Mouse (Mus musculus): Measurements from ENCODE around the gene Man2b1. TPM values are rescaled to one million over a fixed set of nuclear protein-coding genes. Genes with fewer than 3 reads are reported as not detected.
"Not testable (repeated sequence)": the region's sequence is repeated elsewhere in the genome, so short reads cannot be mapped to it uniquely, and the experiment has no call there.

The Man2b1 gene
- polyA plus RNA-seq, 1 experiment = 469 TPM

DNA sequence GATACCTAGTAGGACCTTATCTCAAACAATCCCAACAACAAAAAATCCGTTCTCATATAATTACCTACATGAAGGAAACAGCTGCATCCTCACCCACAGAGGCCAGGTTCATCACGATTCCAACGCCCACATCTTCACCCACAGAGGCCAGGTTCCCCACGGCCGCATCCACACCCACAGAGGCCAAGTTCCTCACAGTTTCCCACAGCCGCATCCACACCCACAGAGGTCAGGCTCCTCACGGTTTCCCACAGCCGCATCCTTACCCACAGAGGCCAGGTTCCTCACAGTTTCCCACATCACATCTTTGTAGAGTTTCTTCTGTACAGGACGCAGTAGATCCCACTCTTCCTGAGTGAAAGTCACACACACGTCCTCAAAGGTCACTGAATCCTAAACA lies 30.2 kb downstream of the Man2b1 start:
- Histone ChIP-seq H3K4me3 (ENCODE audit: insufficient read depth, low read length) (no peak overlapping the region), H3K4me1 (ENCODE audit: control insufficient read depth, insufficient read depth, low read length) (peaks cover 3% of the 10 kb centered on the region; the same call in 1 of the 2 replicates), H3K27ac (ENCODE audit: insufficient read depth, low read depth, low read length) (no peak overlapping the region)
- TF ChIP-seq POLR2A (IDR thresholded peaks at IDR 0.05; ENCODE audit: borderline replicate concordance, low read depth, low read length) = no peak
- TF ChIP-seq CTCF (IDR thresholded peaks at IDR 0.05; ENCODE audit: low read depth, low read length) = no peak

DNA sequence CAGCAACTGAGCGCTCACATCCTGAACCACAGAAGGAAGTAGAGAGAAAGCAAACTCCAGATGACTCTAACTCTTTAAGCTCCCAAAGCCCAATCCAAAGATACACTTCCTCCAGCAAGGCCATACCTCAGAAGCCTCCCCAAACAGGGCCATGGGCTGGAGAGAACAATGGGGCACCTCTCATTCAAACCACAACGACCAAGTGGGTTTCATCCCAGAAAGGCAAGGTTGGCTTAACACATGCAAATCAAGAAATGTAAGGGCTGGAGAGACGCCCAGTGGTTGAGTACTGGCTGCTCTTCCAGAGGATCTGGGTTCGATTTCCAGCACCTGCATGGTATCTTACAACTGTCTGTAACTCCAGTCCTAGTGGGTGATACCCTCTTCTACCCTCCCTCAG lies 32.4 kb downstream of the Man2b1 start:
- no peak overlapping the region for H3K4me3 ChIP-seq (ENCODE audit: insufficient read depth, low read length)
- no peak for TF ChIP-seq CTCF (IDR thresholded peaks at IDR 0.05; ENCODE audit: low read depth, low read length)
- no peak for TF ChIP-seq POLR2A (IDR thresholded peaks at IDR 0.05; ENCODE audit: borderline replicate concordance, low read depth, low read length)
- H3K27ac ChIP-seq (ENCODE audit: insufficient read depth, low read depth, low read length) = no peak overlapping the region
- peaks cover 3% of the 10 kb centered on the region; the same call in 1 of the 2 replicates for H3K4me1 ChIP-seq (ENCODE audit: control insufficient read depth, insufficient read depth, low read length)

DNA sequence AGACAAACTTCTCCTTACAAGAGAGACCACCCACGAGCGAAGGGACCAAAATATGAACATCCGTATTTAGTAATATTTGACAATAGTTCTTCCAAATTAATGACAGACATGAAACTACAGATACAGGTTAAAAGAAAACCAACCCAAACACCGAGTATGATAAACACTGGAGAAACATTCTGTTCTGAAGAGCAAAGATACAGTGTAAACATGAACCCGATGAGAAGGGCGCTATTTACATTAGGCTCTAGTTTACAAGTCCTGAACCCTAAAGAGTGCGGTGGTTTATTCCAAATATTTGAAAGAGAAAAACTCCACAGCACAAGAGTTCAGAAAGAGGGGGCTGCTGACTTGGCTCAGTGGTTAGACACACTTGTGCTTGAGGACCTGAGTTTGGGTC lies 33.9 kb downstream of the Man2b1 start:
- TF ChIP-seq CTCF (IDR thresholded peaks at IDR 0.05; ENCODE audit: low read depth, low read length) (no peak), POLR2A (IDR thresholded peaks at IDR 0.05; ENCODE audit: borderline replicate concordance, low read depth, low read length) (no peak)
- Histone ChIP-seq H3K4me1 (ENCODE audit: control insufficient read depth, insufficient read depth, low read length) (peaks cover 3% of the 10 kb centered on the region; the same call in 1 of the 2 replicates), H3K4me3 (ENCODE audit: insufficient read depth, low read length) (no peak overlapping the region), H3K27ac (ENCODE audit: insufficient read depth, low read depth, low read length) (no peak overlapping the region)

DNA sequence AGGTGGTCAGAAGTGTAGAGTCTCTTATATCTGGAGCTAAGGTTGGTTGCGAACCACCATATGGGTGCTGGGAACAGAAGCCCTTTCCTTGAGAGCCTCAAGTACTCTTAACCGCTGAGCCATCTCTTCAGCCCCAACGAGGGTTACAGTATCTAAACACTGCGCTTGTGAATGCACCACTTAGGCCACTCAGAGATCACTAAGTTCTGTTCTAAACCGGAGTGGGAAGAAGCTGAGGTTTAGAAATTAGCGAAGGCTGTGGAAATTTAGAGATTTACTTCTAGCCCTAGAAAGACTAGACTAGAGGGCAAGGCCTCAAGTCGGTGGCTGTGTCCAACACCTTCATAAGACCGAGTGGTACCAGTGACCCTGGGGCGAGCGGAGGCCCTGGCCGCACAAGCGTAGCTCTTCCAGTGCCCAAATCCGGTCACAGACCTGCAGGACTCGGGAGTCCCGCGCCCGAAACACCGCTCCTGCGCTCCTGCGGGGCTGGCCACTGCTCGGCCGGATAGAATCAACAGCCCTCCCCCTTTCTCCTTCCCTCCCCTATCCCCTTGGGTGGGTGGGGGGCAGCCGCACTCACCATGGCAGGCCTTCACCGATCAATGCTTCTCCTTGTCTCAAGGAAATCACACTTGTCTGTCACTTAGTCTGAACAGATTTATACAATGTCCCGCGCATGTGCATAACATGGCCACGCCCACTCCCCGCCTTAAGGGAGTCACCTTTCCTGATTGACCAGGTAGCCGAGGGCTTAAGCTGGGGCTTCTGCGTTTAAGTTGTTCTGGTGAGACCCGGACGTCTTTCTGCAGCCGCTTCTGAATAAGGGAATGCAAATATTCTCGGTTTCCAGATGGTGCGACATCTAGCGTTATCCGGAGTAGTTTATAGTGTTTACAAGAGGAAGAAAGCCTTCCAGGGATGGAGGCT lies 36.2 kb downstream of the Man2b1 start:
- TF ChIP-seq POLR2A (IDR thresholded peaks at IDR 0.05; ENCODE audit: borderline replicate concordance, low read depth, low read length) (no peak), CTCF (IDR thresholded peaks at IDR 0.05; ENCODE audit: low read depth, low read length) (no peak)
- Histone ChIP-seq H3K27ac (ENCODE audit: insufficient read depth, low read depth, low read length) (no peak overlapping the region), H3K4me1 (ENCODE audit: control insufficient read depth, insufficient read depth, low read length) (peaks cover 3% of the 10 kb centered on the region; the same call in 1 of the 2 replicates)

DNA sequence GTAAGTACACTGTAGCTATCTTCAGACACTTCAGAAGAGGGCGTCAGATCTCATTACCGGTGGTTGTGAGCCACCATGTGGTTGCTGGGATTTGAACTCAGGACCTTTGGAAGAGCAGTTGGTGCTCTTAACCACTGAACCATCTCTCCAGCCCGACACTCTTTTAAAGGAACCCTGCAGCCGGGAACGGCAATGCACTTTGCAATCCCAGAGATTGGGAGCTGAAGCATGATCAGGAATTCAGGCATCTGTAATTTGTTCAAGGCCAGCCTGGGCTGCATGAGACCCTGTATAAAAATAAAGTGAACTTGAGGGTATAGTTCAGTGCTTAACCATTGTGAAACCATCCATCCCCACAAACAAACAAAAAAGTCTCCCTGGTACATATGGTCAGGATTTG lies 37.2 kb downstream of the Man2b1 start:
- H3K4me3 ChIP-seq (ENCODE audit: insufficient read depth, low read length) = not testable (repeated sequence)

More for the DNA sequence above, 36.2 kb downstream of the Man2b1 start:
- H3K4me3 ChIP-seq (ENCODE audit: insufficient read depth, low read length) = peak overlapping the region; percentile 44

DNA sequence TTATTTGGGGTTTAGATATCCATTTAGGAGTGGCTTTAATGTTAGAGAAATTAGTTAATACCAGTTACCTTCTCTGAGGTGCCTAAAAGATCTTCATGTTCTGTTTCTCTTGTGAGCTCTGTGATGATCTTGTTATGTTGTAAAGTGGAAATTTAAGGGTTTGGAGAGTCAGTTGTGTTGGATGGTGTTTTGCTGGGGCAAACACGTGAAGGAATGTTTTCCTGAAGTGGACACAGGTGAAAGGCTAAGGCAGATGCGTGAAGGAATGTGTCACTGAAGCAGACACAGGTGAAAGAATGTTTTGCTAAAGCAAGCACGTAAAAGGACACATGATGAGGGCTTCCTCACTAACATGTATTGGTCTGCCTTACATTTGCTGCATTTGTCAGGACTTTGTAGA lies 39.9 kb downstream of the Man2b1 start, which contains the start of gene Zfp791:
Gene Zfp791, minus strand, starts transcription at position 101 of the 400 bp plus-strand sequence.
- Histone ChIP-seq H3K27ac (ENCODE audit: insufficient read depth, low read depth, low read length) (no peak within 1 kb of the TSS), H3K4me1 (ENCODE audit: control insufficient read depth, insufficient read depth, low read length) (no peaks in the 10 kb centered on the region), H3K4me3 (ENCODE audit: insufficient read depth, low read length) (no peak within 1 kb of the TSS)
- TF ChIP-seq CTCF (IDR thresholded peaks at IDR 0.05; ENCODE audit: low read depth, low read length) = no peak
- no peak for TF ChIP-seq POLR2A (IDR thresholded peaks at IDR 0.05; ENCODE audit: borderline replicate concordance, low read depth, low read length)

More for the DNA sequence above, 37.2 kb downstream of the Man2b1 start:
- not testable (repeated sequence) for H3K27ac ChIP-seq (ENCODE audit: insufficient read depth, low read depth, low read length); H3K4me1 ChIP-seq (ENCODE audit: control insufficient read depth, insufficient read depth, low read length)

DNA sequence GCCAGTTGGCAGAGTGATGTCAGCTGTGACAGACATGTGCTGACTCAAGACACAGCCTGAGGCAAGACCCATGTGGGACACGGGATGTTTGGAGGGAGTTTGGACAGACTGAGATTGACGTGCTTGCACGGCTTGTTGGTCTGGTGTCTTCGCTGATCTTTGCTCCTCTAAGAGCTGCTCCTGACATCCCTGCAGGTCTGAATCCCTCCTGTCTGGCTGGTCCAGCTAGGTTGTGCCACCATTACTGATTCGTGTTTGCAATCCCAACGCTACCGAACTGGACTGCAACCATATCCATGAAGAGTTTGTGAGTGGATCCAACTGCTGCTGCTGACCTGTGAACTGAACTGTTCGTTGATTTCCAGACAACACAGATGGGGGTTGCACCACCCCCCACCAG lies 40.6 kb downstream of the Man2b1 start:
- Histone ChIP-seq H3K4me1 (ENCODE audit: control insufficient read depth, insufficient read depth, low read length) (no peaks in the 10 kb centered on the region), H3K27ac (ENCODE audit: insufficient read depth, low read depth, low read length) (no peak overlapping the region), H3K4me3 (ENCODE audit: insufficient read depth, low read length) (no peak overlapping the region)
- TF ChIP-seq POLR2A (IDR thresholded peaks at IDR 0.05; ENCODE audit: borderline replicate concordance, low read depth, low read length) (no peak), CTCF (IDR thresholded peaks at IDR 0.05; ENCODE audit: low read depth, low read length) (no peak)

DNA sequence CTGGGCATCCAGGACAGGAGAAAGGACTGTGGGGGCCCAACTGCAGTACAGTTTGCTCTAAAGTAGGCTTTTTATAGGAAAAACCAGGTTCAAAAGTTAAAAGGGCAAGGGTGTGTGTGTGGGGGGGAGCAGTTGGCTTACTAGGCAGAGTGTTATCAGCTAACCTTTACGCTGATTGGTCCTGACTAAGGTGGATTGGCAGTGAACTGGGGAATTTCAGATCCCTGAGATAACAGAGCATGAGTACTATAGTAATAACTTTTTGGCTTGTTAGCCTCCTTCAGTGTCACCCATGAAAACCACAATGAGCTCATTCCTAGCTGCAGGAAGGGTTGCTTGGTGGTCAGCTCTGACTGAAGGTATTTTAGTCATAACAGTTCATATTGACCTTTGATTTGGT lies 49.3 kb downstream of the Man2b1 start:
- H3K4me1 ChIP-seq (ENCODE audit: control insufficient read depth, insufficient read depth, low read length) = peaks cover 7% of the 10 kb centered on the region
- TF ChIP-seq CTCF (IDR thresholded peaks at IDR 0.05; ENCODE audit: low read depth, low read length) (no peak), POLR2A (IDR thresholded peaks at IDR 0.05; ENCODE audit: borderline replicate concordance, low read depth, low read length) (no peak)
- no peak overlapping the region for H3K4me3 ChIP-seq (ENCODE audit: insufficient read depth, low read length)
- peak overlapping the region; percentile 24; the same call in 1 of the 2 replicates for H3K27ac ChIP-seq (ENCODE audit: insufficient read depth, low read depth, low read length)

DNA sequence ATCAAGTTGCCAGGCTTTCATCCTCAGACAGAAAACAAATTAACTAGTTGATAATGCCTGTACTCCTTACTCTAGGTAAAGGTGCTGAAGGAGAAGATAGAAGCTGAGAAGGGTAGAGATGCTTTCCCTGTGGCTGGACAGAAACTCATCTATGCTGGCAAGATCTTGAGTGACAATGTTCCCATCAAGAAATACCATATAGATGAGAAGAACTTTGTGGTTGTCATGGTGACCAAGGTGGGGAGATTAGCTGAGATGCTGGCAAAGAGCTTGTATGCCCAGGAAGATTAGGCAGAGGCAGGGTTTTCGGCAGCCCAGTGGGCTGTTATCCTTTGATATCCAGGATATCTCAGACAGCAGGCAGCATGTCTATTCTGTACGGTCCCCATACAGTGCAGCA lies 52.6 kb downstream of the Man2b1 start:
- not testable (repeated sequence) for H3K27ac ChIP-seq (ENCODE audit: insufficient read depth, low read depth, low read length); H3K4me1 ChIP-seq (ENCODE audit: control insufficient read depth, insufficient read depth, low read length); H3K4me3 ChIP-seq (ENCODE audit: insufficient read depth, low read length)

DNA sequence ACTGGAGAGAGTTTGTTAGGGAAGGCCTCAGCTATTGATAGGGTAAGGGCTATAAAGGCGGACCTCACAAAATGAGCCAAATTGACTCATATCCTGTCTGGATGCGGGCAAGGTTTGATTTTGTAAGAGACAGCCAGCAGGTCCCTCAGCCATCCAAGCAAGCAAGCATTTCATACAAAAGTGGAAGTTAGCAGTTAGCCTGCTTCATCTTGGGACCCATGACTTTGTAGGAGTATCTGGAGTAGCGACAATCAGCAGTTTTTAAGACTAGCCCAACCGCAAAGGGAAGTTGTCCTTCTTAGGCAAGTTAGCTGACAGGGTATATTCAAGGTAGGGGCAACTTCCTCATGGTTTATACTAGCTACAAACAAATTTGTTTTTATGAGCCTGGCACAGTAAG lies 59.4 kb downstream of the Man2b1 start:
- peak overlapping the region; percentile 99 for H3K27ac ChIP-seq (ENCODE audit: insufficient read depth, low read depth, low read length)
- TF ChIP-seq CTCF (IDR thresholded peaks at IDR 0.05; ENCODE audit: low read depth, low read length) = no peak
- TF ChIP-seq POLR2A (IDR thresholded peaks at IDR 0.05; ENCODE audit: borderline replicate concordance, low read depth, low read length) = no peak
- no peak overlapping the region for H3K4me3 ChIP-seq (ENCODE audit: insufficient read depth, low read length)
- peaks cover 17% of the 10 kb centered on the region for H3K4me1 ChIP-seq (ENCODE audit: control insufficient read depth, insufficient read depth, low read length)

Other genes with a start within 250 kb of the Man2b1 start
- 49.1 and 54.0 TPM in 2 replicates for gene Rad23a, start 242.6 kb upstream of the Man2b1 start, polyA plus RNA-seq (2012; ENCODE audit: insufficient read depth, insufficient read length, missing spikeins)
- gene Calr, start 236.3 kb upstream of the Man2b1 start, polyA plus RNA-seq (2012; ENCODE audit: insufficient read depth, insufficient read length, missing spikeins) = 674 and 696 TPM in 2 replicates
- 23.1 and 30.5 TPM in 2 replicates for gene Farsa, start 226.3 kb upstream of the Man2b1 start, polyA plus RNA-seq (2012; ENCODE audit: insufficient read depth, insufficient read length, missing spikeins)
- gene Syce2, start 211.2 kb upstream of the Man2b1 start, polyA plus RNA-seq (2012; ENCODE audit: insufficient read depth, insufficient read length, missing spikeins) = 19.4 and 19.6 TPM in 2 replicates
- gene Gcdh, start 189.3 kb upstream of the Man2b1 start, polyA plus RNA-seq (2012; ENCODE audit: insufficient read depth, insufficient read length, missing spikeins) = 13.4 and 17.6 TPM in 2 replicates
- gene Klf1, start 181.3 kb upstream of the Man2b1 start, polyA plus RNA-seq (2012; ENCODE audit: insufficient read depth, insufficient read length, missing spikeins) = not detected in 2 replicates
- gene Dnase2a, start 174.7 kb upstream of the Man2b1 start, polyA plus RNA-seq (2012; ENCODE audit: insufficient read depth, insufficient read length, missing spikeins) = 109 and 119 TPM in 2 replicates
- gene Mast1, start 145.9 kb upstream of the Man2b1 start, polyA plus RNA-seq (2012; ENCODE audit: insufficient read depth, insufficient read length, missing spikeins) = 0.28 and 0.42 TPM in 2 replicates
- gene Rtbdn, start 136.3 kb upstream of the Man2b1 start, polyA plus RNA-seq (2012; ENCODE audit: insufficient read depth, insufficient read length, missing spikeins) = not detected in 2 replicates
- not detected in 2 replicates for gene Gm49661, start 113.8 kb upstream of the Man2b1 start, polyA plus RNA-seq (2012; ENCODE audit: insufficient read depth, insufficient read length, missing spikeins)
- 267 and 279 TPM in 2 replicates for gene Prdx2, start 113.7 kb upstream of the Man2b1 start, polyA plus RNA-seq (2012; ENCODE audit: insufficient read depth, insufficient read length, missing spikeins)
- 39.8 and 40.7 TPM in 2 replicates for gene Rnaseh2a, start 113.5 kb upstream of the Man2b1 start, polyA plus RNA-seq (2012; ENCODE audit: insufficient read depth, insufficient read length, missing spikeins)
- gene Junb, start 104.6 kb upstream of the Man2b1 start, polyA plus RNA-seq (2012; ENCODE audit: insufficient read depth, insufficient read length, missing spikeins) = 71.1 and 80.8 TPM in 2 replicates
- 14.5 and 17.4 TPM in 2 replicates for gene Hook2, start 92.7 kb upstream of the Man2b1 start, polyA plus RNA-seq (2012; ENCODE audit: insufficient read depth, insufficient read length, missing spikeins)
- not detected in 2 replicates for gene Best2, start 68.7 kb upstream of the Man2b1 start, polyA plus RNA-seq (2012; ENCODE audit: insufficient read depth, insufficient read length, missing spikeins)
- 74.5 and 75.3 TPM in 2 replicates for gene Asna1, start 58.0 kb upstream of the Man2b1 start, polyA plus RNA-seq (2012; ENCODE audit: insufficient read depth, insufficient read length, missing spikeins)
- 145 and 177 TPM in 2 replicates for gene Trir, start 56.4 kb upstream of the Man2b1 start, polyA plus RNA-seq (2012; ENCODE audit: insufficient read depth, insufficient read length, missing spikeins)
- gene Tnpo2, start 46.4 kb upstream of the Man2b1 start, polyA plus RNA-seq (2012; ENCODE audit: insufficient read depth, insufficient read length, missing spikeins) = 34.0 and 44.4 TPM in 2 replicates
- 10.2 and 11.8 TPM in 2 replicates for gene Fbxw9, start 23.2 kb upstream of the Man2b1 start, polyA plus RNA-seq (2012; ENCODE audit: insufficient read depth, insufficient read length, missing spikeins)
- gene Gm5741, start 15.3 kb upstream of the Man2b1 start, polyA plus RNA-seq (2012; ENCODE audit: insufficient read depth, insufficient read length, missing spikeins) = not detected in 2 replicates
- gene Dhps, start 11.5 kb upstream of the Man2b1 start, polyA plus RNA-seq (2012; ENCODE audit: insufficient read depth, insufficient read length, missing spikeins) = 36.7 and 44.9 TPM in 2 replicates
- 90.2 and 113 TPM in 2 replicates for gene Wdr83os, start 2.5 kb upstream of the Man2b1 start, polyA plus RNA-seq (2012; ENCODE audit: insufficient read depth, insufficient read length, missing spikeins)
- gene Wdr83, start 2.0 kb upstream of the Man2b1 start, polyA plus RNA-seq (2012; ENCODE audit: insufficient read depth, insufficient read length, missing spikeins) = 22.6 and 27.3 TPM in 2 replicates
- 1.2 and 1.7 TPM in 2 replicates for gene Zfp791, start 39.8 kb downstream of the Man2b1 start, polyA plus RNA-seq (2012; ENCODE audit: insufficient read depth, insufficient read length, missing spikeins)
- gene Cks1brt, start 68.7 kb downstream of the Man2b1 start, polyA plus RNA-seq (2012; ENCODE audit: insufficient read depth, insufficient read length, missing spikeins) = not detected in 2 replicates
- not detected in 2 replicates for gene Olfr371, start 142.7 kb downstream of the Man2b1 start, polyA plus RNA-seq (2012; ENCODE audit: insufficient read depth, insufficient read length, missing spikeins)
- gene Orc6, start 216.4 kb downstream of the Man2b1 start, polyA plus RNA-seq (2012; ENCODE audit: insufficient read depth, insufficient read length, missing spikeins) = 22.8 and 23.5 TPM in 2 replicates
- 98.0 and 108 TPM in 2 replicates for gene Vps35, start 216.5 kb downstream of the Man2b1 start, polyA plus RNA-seq (2012; ENCODE audit: insufficient read depth, insufficient read length, missing spikeins)

All from bone marrow macrophage, adult 2 months (primary cell).